Mouse (Mus musculus) Muller cell, postnatal 12 days (primary cell): ENCODE measurements around the gene Obsl1.
A peak's percentile ranks its signal among the peaks of the same experiment; 100 is the strongest.

Experiments used
- DNase-seq: peaks from one replicate; pipeline ENCODE4 v3.0.0-alpha.2; 2015; ENCODE audit errors: inconsistent ontology term

Obsl1 gene

GRCm38 (mm10) chr1:75456746-75457564 lies 49.3 kb downstream of the Obsl1 start:
- no peak for DNase-seq

GRCm38 (mm10) chr1:75455948-75456347 lies 50.3 kb downstream of the Obsl1 start:
- peak; percentile 30 for DNase-seq

- DNase-seq: no peak
Observed at GRCm38 (mm10) chr1:75455433-75455832, 50.8 kb downstream of the Obsl1 start.

GRCm38 (mm10) chr1:75451900-75452299 lies 54.4 kb downstream of the Obsl1 start:
- DNase-seq: no peak

GRCm38 (mm10) chr1:75450314-75451005 lies 55.8 kb downstream of the Obsl1 start, which contains the start of gene Asic4:
Asic4 (plus strand) TSS chr1:75450436.
- DNase-seq: no peak

GRCm38 (mm10) chr1:75449377-75450135 lies 56.7 kb downstream of the Obsl1 start:
- no peak for DNase-seq

- DNase-seq: no peak
Observed at GRCm38 (mm10) chr1:75448937-75449336, 57.3 kb downstream of the Obsl1 start.

GRCm38 (mm10) chr1:75448052-75448431 lies 58.2 kb downstream of the Obsl1 start:
- no peak for DNase-seq

GRCm38 (mm10) chr1:75447265-75448051 lies 58.8 kb downstream of the Obsl1 start:
- no peak for DNase-seq

- no peak for DNase-seq
Observed at GRCm38 (mm10) chr1:75446656-75447055, 59.6 kb downstream of the Obsl1 start.

- peak; percentile 73 for DNase-seq
Observed at GRCm38 (mm10) chr1:75445751-75446611, 60.3 kb downstream of the Obsl1 start.

GRCm38 (mm10) chr1:75445141-75445701 lies 61.0 kb downstream of the Obsl1 start:
- DNase-seq: no peak

GRCm38 (mm10) chr1:75444208-75444607 lies 62.0 kb downstream of the Obsl1 start:
- no peak for DNase-seq

- DNase-seq: no peak
Observed at GRCm38 (mm10) chr1:75443247-75444024, 62.8 kb downstream of the Obsl1 start.

GRCm38 (mm10) chr1:75442811-75443210 lies 63.4 kb downstream of the Obsl1 start:
- no peak for DNase-seq

GRCm38 (mm10) chr1:75442171-75442570 lies 64.1 kb downstream of the Obsl1 start:
- no peak for DNase-seq

- no peak for DNase-seq
Observed at GRCm38 (mm10) chr1:75441471-75441996, 64.7 kb downstream of the Obsl1 start.

- DNase-seq: no peak
Observed at GRCm38 (mm10) chr1:75440661-75441060, 65.6 kb downstream of the Obsl1 start.

- no peak for DNase-seq
Observed at GRCm38 (mm10) chr1:75438782-75439181, 67.5 kb downstream of the Obsl1 start.
